Mouse (Mus musculus) cerebellum, adult 11 months (tissue): ENCODE data around the gene Clcn1.

Experiments used
- DNase-seq: peaks from one replicate; pipeline ENCODE4 v3.0.0; 2022

The Clcn1 gene

DNA sequence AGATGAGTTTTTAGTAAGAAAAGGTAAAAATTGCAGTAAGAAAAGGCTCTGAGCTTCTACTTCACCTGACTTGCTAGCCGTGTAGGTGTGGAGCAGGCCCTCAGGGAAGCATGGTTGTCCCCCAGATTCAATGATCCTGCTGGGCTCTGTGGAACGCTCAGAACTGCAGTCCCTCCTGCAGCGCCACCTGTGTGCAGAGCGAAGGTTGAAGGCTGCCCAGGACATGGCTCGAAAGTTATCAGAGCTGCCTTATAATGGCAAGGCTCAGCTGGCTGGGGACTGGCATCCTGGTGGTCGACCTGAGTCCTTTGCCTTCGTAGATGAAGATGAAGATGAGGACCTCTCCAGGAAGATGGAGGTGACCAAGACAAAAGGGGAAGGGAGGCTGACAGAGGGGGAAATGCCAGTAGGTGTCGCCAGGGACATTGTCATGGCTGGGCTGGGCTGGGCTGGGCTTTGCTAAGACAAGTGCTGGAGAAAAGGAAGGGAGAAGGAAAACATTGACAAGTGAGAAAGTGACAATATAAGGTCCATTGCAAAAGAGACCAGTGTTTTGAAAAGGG, 23.4 kb downstream of the Clcn1 start:
- DNase-seq: no peak

DNA sequence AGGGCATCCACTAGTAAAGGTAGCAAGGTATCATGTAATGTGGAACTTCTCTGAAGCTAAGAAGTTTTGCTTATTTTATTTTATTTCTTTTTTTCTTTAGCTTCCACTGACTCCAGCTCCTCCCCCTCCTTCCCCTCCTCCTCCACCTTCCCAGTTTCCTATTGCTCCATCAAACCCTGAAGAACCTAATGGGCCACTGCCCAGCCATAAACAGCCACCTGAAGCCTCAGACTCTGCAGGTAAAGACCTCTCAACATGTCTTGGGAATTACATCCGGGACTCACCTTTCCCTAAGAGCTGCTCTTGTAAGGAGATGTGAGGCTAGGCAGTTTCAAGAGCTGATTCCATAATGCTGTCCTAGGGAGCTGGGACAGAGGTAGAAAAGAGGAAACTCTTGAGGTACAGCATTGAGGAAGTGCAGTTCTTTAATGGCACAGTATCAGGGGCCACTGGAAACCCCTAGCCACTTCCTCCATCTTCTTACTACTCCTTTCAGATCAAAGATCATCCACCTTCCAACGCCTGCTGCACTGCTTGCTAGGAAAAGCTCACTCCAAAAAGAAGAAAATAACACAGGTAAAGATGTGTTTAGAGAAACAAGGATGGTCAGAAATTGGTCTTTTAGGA, 24.1 kb downstream of the Clcn1 start:
- no peak for DNase-seq

- no peak for DNase-seq
These were observed 31.8 kb downstream of the Clcn1 start for GRCm38 (mm10) chr6:42318293-42318692.

- DNase-seq: no peak
These were observed 37.0 kb downstream of the Clcn1 start for GRCm38 (mm10) chr6:42323371-42324066.

DNA sequence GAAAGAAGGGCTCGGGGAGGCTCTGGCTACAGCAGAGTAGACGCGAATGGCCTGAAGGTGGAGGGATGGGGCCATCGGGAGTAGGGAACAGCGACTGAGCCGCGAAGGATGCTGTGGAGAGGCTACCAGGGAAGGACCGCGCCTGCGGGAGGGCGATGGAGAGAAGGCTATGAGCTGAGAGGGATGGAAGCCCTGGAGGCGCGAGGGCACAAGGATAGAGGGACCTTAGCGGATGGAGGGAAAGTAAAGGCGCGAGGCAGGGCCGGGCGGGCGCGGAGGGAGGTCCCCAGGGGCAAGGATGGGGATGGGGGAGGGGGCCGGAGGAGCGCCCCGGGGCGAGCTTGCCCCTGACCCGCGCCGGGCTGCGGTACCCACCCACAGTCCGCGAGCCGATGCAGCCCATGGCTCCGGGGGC, 37.6 kb downstream of the Clcn1 start:
- peak; percentile 63 for DNase-seq

- DNase-seq: peak; percentile 84
These were observed 38.2 kb downstream of the Clcn1 start, which contains the start of gene Fam131b for GRCm38 (mm10) chr6:42324482-42325267. Gene Fam131b (minus strand): TSS chr6:42324643.

- DNase-seq: peak; percentile 83
These were observed 38.8 kb downstream of the Clcn1 start for GRCm38 (mm10) chr6:42325268-42325609.

- DNase-seq: no peak
These were observed 40.0 kb downstream of the Clcn1 start for GRCm38 (mm10) chr6:42326509-42326908.

DNA sequence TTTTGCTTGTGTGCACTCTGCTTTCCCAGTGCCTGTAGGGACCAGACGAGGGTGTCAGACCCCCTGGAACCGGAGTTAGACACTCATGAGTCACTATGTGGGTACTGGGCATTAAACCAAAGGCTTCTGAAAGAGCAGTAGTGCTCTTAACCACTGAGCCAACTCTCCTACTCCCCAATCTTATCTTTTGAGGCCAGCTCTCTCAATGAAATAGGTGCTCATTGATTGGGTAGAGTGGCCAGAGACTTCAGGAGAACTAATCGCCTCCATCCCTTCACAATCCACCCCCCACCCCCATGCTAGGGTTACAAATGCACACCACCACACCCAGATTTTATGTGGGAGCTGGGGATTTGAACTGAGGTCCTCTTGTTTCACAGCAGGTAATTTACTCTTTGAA, 42.3 kb downstream of the Clcn1 start:
- no peak for DNase-seq

DNA sequence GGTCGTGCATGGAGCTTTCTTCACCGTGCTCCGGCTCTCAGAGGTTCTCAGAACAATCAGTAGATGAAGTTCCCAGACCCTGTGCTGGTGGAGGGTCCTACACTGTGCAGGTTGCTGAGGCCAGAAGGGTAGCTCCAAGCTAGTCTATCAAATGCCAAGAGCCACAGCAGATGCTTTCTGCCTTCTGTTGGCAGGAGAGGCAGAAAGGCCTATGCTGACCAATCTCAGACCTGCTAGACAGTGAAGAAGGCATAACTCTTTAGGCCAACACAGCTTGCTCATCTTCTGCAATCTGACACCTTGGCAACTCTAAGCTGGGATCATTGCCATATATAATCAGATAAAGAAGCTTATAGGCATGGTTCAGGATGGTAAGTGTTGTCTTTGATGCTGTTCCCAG, 43.7 kb downstream of the Clcn1 start:
- no peak for DNase-seq

GRCm38 (mm10) chr6:42330946-42331345, 44.5 kb downstream of the Clcn1 start:
- DNase-seq: no peak

- DNase-seq: no peak
These were observed 52.7 kb downstream of the Clcn1 start for GRCm38 (mm10) chr6:42339189-42339588.

GRCm38 (mm10) chr6:42339981-42340380, 53.5 kb downstream of the Clcn1 start:
- DNase-seq: no peak

DNA sequence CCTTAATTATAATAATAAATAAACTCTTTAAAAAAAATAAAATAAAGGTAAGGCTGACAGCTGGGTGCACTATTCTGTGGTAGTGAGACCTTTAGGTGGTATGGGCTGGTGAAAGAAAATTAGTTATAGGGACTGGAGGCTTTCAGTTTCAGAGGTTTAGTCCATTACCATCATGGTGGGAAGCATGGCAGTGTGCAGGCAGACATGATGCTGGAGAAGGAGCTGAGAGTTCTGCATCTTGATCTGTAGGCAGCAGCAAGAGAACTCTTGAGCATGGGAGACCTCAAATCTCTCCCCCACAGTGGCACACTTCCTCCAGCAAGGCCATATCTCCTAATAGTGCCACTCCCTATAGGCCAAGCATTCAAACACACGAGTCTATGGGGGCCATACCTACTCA, 55.7 kb downstream of the Clcn1 start:
- no peak for DNase-seq

GRCm38 (mm10) chr6:42343361-42344120, 57.1 kb downstream of the Clcn1 start:
- DNase-seq: peak; percentile 90

DNA sequence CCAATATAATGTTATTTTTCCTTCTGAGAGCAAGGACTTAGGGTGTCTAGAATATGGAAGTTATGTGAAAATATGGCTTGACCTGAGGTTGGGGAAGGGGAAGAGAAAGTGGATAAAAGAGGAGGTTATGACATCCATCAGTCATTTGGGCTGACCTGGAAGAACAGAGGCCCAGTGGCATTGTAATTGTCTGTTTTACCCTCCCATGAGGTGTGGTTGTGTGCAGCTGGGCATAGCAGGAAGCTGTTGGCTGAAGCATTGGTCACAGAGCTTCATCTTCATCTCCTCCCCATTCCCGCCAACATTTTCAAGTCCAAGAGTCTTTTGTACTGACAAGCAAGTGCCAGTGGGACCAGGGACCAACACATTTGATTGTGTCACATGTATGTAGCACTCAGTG, 57.8 kb downstream of the Clcn1 start:
- no peak for DNase-seq

DNA sequence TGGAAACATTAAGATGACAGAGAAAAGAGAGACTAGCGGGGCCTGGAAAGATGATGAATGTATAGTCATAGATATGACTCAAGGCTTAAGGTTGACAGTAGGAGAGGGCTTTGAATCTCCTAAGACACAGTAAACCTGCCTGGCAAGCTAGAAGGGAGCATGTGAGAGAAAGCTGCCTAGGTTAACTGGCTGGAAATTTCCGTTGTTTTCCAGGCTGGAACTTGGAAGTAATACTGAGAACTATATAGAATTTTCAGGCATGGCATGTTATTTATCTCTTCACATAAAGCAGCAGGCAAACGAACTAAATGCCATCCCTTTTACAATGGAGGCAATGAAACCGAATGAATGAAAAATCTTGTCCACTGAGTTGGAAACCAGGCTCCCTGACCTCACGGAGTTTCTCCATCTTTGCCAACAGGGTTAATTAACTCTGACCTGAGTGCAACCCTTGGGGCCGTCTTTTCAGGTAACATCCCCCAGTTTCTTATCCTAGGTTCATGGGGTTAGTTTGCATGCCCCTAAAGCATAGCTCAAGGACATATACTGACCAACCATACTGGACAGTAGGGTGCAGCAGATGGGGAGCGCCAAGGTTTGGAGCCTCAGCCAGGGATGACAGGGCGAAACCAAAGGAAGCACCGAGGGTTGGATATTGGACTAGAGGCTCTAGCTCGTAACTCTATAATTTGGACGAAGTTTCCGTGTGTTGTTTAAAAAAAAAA, 62.0 kb downstream of the Clcn1 start:
- peak; percentile 57 for DNase-seq

GRCm38 (mm10) chr6:42349006-42349425, 62.5 kb downstream of the Clcn1 start:
- peak; percentile 76 for DNase-seq

DNA sequence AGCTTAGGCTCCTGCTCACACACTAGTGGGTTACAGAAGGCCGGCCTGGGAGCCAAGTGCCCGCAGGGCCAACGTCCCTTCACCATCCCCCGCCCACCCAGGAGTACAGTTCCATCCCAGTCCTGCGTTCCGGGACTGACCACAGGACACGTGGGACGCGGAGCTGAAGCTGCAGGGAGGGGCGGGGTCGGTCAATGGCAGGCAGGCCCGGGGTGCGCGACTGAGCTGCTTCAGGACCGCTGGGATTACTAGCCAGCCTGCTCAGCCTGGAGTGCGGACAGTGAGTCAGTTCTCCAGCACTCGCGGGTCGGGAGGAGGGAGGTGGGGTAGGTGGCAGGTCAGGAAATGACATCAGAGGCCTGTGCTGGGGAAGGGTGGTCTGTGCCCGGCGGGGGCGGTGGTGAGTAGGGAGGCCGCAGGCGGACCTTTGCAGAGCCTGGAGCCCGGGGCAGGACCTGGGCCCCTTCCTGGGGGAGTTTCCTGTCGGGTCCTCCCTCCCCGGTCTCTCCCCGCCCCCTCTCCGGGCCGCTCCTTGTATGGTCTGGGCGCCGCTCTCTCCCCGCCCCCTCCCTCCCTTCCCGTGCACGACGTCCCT, 63.0 kb downstream of the Clcn1 start, which contains the start of gene Zyx:
TSS of gene Zyx (plus strand) at position 205 of the 595 bp plus-strand sequence.
- DNase-seq: peak; percentile 91

GRCm38 (mm10) chr6:42350021-42350967, 63.8 kb downstream of the Clcn1 start:
- DNase-seq: peak; percentile 83
